Mouse (Mus musculus) left cerebral cortex, adult 2 months (tissue): ENCODE data around the gene Khk. TPM values are rescaled to one million over a fixed set of nuclear protein-coding genes. Genes with fewer than 3 reads are reported as not detected.

Experiments used
- DNase-seq, 2 experiments: peaks; one replicate each; pipeline ENCODE4 v3.0.0; 2021 to 2022; ENCODE audit warnings: low spot score in 2 of 2, mixed read lengths in 1 of 2; ENCODE audit errors: extremely low spot score in 1 of 2
- H3K27ac ChIP-seq: fragments of 200-600 bp; 2 replicates; pipeline ENCODE4 v1.8.1; 2022
- H3K4me3 ChIP-seq: fragments of 200-600 bp; 2 replicates; pipeline ENCODE4 v1.8.1; 2022
- CTCF ChIP-seq: fragments of 200-600 bp; IDR thresholded peaks from 2 replicates; pipeline ENCODE4 v1.8.1; 2022; ENCODE audit warnings: antibody characterized with exemption, mild to moderate bottlenecking, moderate library complexity
- intact Hi-C: fragments of 180-260 bp; cut with DNase I; formaldehyde crosslinking; loops from one replicate; pipeline ENCODE4 v1.15.1; 2025
- total RNA-seq, 2 experiments: library from RNA; stranded (reverse); gene quantifications; 2 replicates each; pipeline ENCODE4 v1.2.3; 2021

Gene Khk
- total RNA-seq, 2 experiments from 2014 or later = 15.3 to 19.3 TPM

DNA sequence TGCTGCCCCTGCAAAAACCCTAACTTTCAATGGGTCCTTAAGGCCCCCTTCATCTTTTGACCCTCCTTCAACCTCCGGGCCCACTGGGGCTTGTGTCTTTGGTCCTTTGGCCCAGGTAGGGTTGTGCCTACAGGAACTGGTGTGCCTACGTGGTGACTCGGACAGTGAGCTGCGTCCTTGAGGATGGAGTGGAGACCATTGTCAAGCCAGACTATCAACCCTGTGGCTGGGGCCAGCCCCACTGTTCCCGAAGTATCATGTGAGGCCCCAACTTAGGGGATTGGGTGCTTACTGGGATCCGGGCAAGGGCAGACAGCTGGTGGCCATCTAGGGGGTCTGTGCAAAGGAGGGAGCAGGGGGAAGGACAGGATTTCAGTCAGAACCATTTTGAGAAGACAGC lies 6.4 kb upstream of the Khk start:
- no peak for TF ChIP-seq CTCF
- Histone ChIP-seq H3K27ac (no peak overlapping the region), H3K4me3 (no peak overlapping the region)
- intact Hi-C loops = loop anchor here (1.0 kb wide), 1 partner anchor 109 kb away; no protein-coding TSS in a partner anchor
- DNase-seq = no peak

DNA sequence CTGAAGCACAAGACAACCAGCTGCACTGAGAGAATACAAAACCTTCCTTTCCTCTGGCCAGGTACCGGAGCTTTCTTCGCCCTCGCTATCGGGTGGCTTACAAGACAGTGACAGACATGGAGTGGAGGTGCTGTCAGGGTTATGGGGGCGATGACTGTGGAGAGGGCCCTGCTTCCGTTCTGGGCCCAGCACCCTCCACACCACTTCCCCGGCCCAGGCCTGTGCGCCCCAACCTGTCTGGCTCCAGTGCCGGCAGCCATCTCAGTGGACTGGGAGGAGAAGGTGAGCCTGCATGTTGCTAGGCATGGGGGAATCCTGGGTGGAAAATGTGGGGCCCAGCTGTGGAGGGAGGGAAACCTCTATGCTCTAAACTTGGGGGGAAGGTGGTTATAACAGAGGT lies 5.8 kb upstream of the Khk start:
- Histone ChIP-seq H3K27ac (no peak overlapping the region), H3K4me3 (no peak overlapping the region)
- TF ChIP-seq CTCF = no peak
- intact Hi-C loops = loop anchor here (1.0 kb wide), 1 partner anchor 109 kb away; no protein-coding TSS in a partner anchor
- no peak for DNase-seq

DNA sequence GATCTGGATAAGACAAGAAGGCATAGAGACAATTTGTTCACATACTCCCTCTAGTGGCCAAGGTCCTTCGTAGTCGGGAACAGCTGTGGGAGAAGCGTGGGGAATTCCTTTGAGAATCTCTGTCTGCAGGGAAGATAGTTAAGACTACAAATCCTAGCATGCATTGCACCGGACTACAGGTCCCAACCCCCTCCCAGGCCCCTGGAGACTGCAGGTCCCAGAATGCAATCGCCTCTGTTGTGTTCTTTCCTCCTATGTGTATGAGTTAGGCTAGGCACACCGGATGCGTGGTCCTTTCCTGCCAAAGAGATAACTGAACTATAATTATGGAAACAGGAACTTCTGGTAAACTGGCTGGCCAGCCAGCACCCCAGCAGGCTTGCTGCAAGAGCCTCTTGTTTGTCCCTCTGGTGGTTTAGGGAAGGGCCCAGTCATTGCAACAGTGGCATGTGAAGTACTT lies 5.2 kb upstream of the Khk start:
- Histone ChIP-seq H3K4me3 (no peak overlapping the region), H3K27ac (peak overlapping the region; percentile 48; the same call in 1 of the 2 replicates)
- peak; percentile 76 for TF ChIP-seq CTCF
- peak; percentile 74 to 89 for DNase-seq
- intact Hi-C loops = loop anchor here (1.0 kb wide), 1 partner anchor 110 kb away; no protein-coding TSS in a partner anchor

DNA sequence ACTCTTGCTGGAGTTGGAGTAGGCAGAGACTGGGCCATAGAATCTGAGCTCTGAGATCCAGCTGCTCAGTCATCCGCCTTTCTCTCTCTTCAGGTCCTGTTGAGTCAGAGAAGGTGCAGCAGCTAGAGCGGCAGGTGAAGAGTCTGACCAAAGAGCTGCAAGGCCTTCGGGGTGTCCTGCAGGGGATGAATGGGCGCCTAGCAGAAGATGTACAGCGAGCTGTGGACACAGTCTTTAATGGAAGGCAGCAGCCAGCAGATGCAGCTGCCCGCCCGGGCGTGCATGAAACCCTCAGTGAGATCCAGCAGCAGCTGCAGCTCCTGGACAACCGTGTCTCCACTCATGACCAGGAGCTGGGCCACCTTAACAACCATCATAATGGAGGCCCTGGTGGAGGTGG lies 4.4 kb upstream of the Khk start:
- intact Hi-C loops = no loop called here
- TF ChIP-seq CTCF = no peak
- H3K27ac ChIP-seq = peak overlapping the region; percentile 48; the same call in 1 of the 2 replicates
- no peak overlapping the region for H3K4me3 ChIP-seq
- no peak for DNase-seq

DNA sequence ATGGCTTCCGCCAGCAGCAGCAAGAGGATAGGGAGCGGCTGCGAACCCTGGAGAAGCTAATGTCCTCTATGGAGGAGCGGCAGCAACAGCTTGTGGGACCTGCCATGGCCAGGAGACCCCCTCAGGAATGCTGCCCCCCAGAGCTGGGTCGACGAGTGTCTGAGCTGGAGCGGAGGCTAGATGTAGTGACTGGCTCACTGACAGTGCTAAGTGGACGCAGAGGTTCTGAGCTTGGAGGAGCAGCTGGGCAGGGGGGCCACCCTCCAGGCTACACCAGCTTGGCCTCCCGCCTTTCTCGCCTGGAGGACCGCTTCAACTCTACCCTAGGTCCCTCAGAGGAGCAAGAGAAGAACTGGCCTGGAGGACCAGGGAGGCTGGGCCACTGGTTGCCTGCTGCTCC lies 3.9 kb upstream of the Khk start:
- intact Hi-C loops = no loop called here
- no peak overlapping the region for H3K27ac ChIP-seq

DNA sequence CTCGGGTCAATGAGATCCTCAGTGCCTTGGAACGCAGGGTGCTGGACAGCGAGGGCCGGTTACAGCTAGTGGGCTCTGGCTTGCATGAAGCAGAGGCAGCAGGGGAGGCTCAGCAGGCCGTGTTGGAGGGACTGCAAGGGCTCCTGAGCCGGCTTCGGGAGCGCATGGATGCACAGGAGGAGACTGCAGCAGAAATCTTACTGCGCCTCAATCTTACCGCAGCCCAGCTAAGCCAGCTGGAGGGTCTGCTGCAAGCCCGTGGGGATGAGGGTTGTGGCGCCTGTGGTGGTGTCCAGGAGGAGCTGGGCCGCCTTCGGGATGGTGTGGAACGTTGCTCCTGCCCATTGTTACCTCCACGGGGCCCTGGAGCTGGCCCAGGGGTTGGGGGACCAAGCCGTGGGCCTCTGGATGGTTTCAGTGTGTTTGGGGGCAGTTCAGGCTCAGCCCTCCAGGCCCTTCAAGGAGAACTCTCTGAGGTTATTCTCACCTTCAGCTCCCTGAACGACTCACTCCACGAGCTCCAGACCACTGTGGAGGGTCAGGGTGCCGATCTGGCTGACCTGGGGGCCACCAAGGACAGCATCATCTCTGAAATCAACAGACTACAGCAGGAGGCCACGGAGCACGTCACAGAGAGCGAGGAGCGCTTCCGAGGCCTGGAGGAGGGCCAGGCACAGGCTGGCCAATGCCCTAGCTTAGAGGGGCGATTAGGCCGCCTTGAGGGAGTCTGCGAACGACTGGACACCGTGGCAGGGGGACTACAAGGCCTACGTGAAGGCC lies 3.1 kb upstream of the Khk start:
- Histone ChIP-seq H3K4me3 (no peak overlapping the region), H3K27ac (no peak overlapping the region)
- no peak for DNase-seq
- intact Hi-C loops = no loop called here
- no peak for TF ChIP-seq CTCF

More for the DNA sequence above, 3.9 kb upstream of the Khk start:
- H3K4me3 ChIP-seq = no peak overlapping the region
- DNase-seq = no peak
- TF ChIP-seq CTCF = no peak

DNA sequence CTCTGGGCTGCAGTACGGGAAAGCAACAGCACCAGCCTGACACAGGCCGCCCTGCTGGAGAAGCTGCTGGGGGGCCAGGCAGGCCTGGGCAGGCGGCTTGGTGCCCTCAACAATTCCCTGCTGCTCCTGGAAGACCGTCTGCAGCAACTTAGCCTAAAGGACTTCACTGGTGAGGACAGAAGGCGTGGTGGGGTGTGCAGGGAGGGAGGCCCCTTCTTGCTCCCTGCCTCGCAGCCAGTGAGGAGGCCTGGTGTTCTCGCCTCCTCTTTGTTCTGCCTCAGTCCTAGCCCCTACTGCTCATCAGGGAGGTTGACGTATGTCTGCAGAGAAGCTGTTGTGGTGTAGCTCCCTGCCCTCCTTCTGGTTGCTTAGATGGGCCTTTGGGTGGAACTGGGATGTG lies 2.5 kb upstream of the Khk start:
- TF ChIP-seq CTCF = no peak
- no peak for DNase-seq
- intact Hi-C loops = no loop called here

DNA sequence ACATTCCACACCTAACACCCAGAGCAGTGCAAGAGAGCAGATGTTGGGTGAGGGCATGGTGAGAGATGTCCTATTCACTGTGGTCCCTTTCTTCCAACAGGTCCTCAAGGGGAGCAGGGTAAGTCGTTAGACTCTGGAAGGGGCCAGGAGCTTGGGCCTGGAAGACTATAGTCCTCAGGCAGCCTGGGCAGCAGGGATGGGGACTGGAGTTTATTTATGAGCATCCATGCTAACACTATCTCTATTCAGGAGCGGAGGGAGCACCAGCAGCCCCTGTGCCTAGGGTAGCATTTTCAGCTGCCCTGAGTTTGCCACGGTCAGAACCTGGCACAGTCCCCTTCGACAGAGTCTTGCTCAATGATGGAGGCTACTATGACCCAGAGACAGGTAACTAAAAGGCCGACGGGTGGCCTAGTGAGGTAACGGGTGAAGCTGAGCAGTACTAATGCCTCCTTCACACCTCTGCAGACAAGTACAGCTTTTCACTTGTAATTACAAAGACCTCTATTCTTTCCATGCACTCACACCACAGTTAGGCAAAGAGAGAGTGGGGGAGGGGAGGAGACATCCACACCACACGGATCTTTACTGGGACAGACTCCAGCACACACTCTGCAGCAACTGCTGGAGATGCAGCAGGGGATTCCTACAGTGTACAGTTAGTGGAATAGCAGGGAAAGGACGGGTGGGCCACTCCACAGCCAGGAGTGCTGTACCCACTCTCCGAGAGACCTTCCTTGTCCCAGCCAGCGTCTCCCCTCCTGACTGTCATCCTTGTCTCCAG lies 1.2 kb upstream of the Khk start:
- no peak for DNase-seq
- no peak for TF ChIP-seq CTCF
- intact Hi-C loops = loop anchor here (10.0 kb wide), 1 partner anchor 1535 kb away; the partner anchor contains the start of gene Ppp1cb
- H3K4me3 ChIP-seq = no peak overlapping the region
- no peak overlapping the region for H3K27ac ChIP-seq

More for the DNA sequence above, 2.5 kb upstream of the Khk start:
- no peak overlapping the region for H3K27ac ChIP-seq
- no peak overlapping the region for H3K4me3 ChIP-seq

DNA sequence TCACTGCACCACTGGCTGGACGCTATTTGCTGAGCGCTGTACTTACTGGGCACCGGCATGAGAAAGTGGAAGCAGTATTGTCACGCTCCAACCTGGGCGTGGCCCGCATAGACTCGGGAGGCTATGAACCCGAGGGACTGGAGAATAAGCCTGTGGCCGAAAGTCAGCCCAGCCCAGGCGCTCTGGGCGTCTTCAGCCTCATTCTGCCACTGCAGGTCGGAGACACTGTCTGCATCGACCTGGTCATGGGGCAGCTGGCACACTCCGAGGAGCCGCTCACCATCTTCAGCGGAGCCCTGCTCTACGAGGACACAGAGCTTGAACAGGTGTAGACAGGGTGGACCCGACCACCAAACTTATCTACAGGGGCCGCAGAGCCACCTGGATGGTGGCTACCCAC lies 610 bp upstream of the Khk start:
- no peak for DNase-seq
- no peak overlapping the region for H3K27ac ChIP-seq
- no peak for TF ChIP-seq CTCF
- H3K4me3 ChIP-seq = no peak overlapping the region
- intact Hi-C loops = loop anchor here (10.0 kb wide), 1 partner anchor 1534 kb away; the partner anchor contains the start of gene Ppp1cb

DNA sequence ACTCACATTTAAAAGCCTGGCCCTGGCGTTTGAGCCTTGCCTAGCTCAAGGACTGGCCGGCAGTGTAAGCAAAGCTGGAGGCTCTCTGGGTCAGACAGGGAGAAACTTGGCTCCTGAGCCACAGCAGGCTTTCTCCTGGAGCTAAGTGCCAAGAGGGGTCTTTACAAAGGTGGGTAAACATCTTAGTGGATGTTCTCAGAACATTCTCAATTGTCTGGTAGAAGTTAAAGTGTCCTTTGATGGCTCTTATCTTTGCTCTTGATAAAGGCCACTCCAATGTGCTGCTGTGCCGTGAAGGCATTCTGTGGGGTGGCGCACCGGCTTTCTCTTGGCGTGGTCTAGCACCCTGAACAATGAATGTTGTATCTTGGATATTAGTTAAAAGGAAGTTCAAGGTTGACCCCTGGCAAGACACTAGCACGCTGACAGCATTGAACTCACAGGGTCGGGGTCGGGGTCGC lies 1.4 kb downstream of the Khk start:
- TF ChIP-seq CTCF = no peak
- no peak overlapping the region; the same call in 1 of the 2 replicates for H3K27ac ChIP-seq
- no peak for DNase-seq
- no peak overlapping the region for H3K4me3 ChIP-seq
- intact Hi-C loops = loop anchor here (10.0 kb wide), 1 partner anchor 1532 kb away; the partner anchor contains the start of gene Ppp1cb

DNA sequence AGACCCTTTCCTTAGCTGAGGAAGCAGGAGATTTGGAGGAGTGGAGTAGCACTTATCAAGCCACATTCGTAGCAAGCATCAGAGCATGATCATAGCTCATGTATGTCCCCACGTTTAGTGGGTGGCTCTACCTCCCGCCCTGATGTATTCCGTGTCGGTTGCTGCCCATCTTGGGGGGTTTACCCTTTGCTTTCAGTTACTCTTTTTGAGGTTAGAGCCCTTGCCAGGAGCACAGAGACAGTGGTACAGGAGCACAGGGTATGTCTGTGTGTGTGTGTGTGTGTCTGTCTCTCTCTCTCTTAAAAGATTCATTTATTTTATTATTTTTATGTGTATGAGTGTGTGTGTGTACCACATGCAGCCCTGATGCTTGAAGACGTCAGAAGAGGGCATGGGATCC lies 1.9 kb downstream of the Khk start:
- Histone ChIP-seq H3K27ac (no peak overlapping the region), H3K4me3 (no peak overlapping the region)
- TF ChIP-seq CTCF = no peak
- intact Hi-C loops = loop anchor here (10.0 kb wide), 1 partner anchor 1532 kb away; the partner anchor contains the start of gene Ppp1cb
- DNase-seq = no peak

DNA sequence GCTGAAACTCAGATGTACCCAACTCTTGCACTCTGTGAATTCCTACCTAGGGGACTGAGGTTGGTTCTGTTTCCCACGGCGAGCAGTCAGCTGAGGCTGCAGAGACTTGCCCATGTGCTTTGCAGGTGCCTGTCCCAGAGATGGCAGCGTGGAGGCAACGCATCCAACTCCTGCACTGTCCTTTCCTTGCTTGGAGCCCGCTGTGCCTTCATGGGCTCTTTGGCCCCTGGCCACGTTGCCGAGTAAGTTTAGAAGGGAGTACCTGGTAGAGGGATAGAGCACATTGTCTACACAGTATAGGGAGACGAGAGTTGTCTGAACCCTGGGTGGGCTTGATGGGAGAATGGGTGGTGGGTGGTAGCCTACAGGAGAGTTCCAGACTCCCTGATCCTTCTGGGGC lies 3.4 kb downstream of the Khk start:
- Histone ChIP-seq H3K27ac (no peak overlapping the region), H3K4me3 (no peak overlapping the region)
- DNase-seq = no peak
- intact Hi-C loops = loop anchor here (10.0 kb wide), 1 partner anchor 1530 kb away; the partner anchor contains the start of gene Ppp1cb
- no peak for TF ChIP-seq CTCF
